Mouse (Mus musculus) forebrain, embryonic 12.5 days (tissue): ENCODE measurements around the gene Ubtd2. TPM values are rescaled to one million over a fixed set of nuclear protein-coding genes. Genes with fewer than 3 reads are reported as not detected.

Source experiments
- ATAC-seq: fragments of 200-750 bp; cut with Nextera tagmentation; 2 replicates; pipeline ENCODE4 v1.8.0; 2017; ENCODE audit warnings: moderate TSS enrichment; ENCODE audit not compliant: low FRiP score
- H3K27ac ChIP-seq: fragments of 300-500 bp; sonication (generic); 2 replicates; pipeline ENCODE4 v1.5.1; 2016; ENCODE audit warnings: mild to moderate bottlenecking
- H3K27me3 ChIP-seq: fragments of 300-500 bp; sonication (generic); 2 replicates; pipeline ENCODE4 v1.6.1; 2016; ENCODE audit warnings: mild to moderate bottlenecking
- H3K36me3 ChIP-seq: fragments of 300-500 bp; sonication (generic); replicated peaks from 2 replicates; pipeline ENCODE4 v1.6.1; 2016; ENCODE audit warnings: mild to moderate bottlenecking
- H3K4me1 ChIP-seq: fragments of 300-500 bp; sonication (generic); 2 replicates; pipeline ENCODE4 v1.6.1; 2016
- H3K4me2 ChIP-seq: fragments of 300-500 bp; sonication (generic); 2 replicates; pipeline ENCODE4 v1.6.1; 2016; ENCODE audit warnings: mild to moderate bottlenecking, moderate library complexity
- H3K4me3 ChIP-seq: fragments of 300-500 bp; sonication (generic); replicated peaks from 2 replicates; pipeline ENCODE4 v1.5.1; 2016; ENCODE audit warnings: mild to moderate bottlenecking
- H3K9ac ChIP-seq: fragments of 300-500 bp; sonication (generic); 2 replicates; pipeline ENCODE4 v1.6.1; 2016; ENCODE audit warnings: mild to moderate bottlenecking
- H3K9me3 ChIP-seq: fragments of 300-500 bp; sonication (generic); 2 replicates; pipeline ENCODE4 v1.6.1; 2016
- WGBS: fragments of 180-500 bp; shearing (Covaris S2); methylation state at CpG from one replicate; pipeline ENCODE4 v1.1.7; 2016; 5-methylcytosine and 5-hydroxymethylcytosine counted together
- polyA plus RNA-seq: library from polyadenylated mRNA; unstranded; fragments of >200 nt; fragmentation: Nextera tagmentation; extraction: Ambion mirVana; gene quantifications from 2 replicates; pipeline ENCODE4 v1.2.1, GENCODE M21; 2016

Ubtd2 gene
- polyA plus RNA-seq, 1 experiment from 2014 or later, result 68.3 TPM

DNA sequence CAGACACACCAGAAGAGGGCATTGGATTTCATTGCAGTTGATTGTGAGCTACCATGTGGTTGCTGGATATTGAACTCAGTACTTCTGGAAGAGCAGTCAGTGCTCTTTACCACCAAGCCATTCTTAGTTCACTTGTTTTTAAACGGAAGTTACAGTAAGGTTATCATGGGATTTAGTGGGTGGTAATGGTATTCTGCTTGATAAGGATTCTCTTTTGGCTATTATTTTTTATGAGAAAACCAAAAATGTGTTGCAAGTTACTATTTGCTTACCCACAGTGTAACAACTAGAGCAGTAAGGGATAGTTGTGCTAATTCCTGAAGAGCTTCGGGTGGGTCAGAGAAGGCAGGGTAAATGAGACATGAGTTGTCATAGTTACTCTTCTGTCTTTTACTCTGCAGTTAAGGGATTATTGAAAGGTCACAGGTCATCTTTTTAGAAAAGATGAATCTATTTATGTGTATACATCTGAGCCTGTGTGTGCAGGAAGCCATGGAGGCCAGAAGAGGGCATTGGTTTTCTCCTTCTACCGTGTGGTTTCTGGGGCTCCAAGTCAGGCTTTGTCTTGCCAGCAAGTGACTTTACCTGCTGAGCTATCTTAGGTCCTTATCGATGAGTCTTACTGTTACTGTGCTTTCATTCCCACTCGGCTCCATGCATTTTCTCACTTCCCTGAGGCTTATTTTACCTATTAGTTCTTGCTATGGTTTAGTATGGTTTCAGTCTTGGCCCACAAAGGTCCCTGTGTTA lies 20.5 kb downstream of the Ubtd2 start:
- H3K9me3 ChIP-seq, result no peaks in the 10 kb centered on the region
- H3K4me3 ChIP-seq, result no peak overlapping the region
- ATAC-seq, result no peak
- H3K4me2 ChIP-seq, result no peak overlapping the region
- no peaks in the 10 kb centered on the region for H3K36me3 ChIP-seq
- H3K9ac ChIP-seq, result no peak overlapping the region
- no peaks in the 10 kb centered on the region for H3K4me1 ChIP-seq
- WGBS, result 83% methylated on average over 5 of the region's 5 CpGs
- H3K27ac ChIP-seq, result no peak overlapping the region
- H3K27me3 ChIP-seq, result no peaks in the 10 kb centered on the region

DNA sequence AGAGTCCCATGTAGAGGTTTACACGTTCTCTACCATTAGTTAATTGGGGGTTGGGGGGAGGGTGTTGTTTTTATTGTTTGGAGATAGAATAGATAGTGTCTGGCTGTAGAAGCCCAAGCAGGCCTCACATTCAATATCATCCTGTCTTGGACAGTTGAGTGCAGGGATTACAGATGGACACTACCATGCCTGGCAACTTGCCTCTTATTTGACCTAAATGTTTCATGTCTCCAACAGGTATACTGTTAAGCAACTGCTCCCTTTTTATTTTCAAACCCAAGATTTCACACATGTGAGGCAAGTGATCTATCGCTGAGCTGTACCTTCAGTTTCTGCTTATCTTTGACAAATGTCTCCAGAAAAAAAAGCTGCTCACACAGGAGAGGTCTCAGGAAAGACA lies 26.4 kb downstream of the Ubtd2 start:
- Histone ChIP-seq H3K9me3 (no peaks in the 10 kb centered on the region), H3K27me3 (no peaks in the 10 kb centered on the region), H3K4me1 (no peaks in the 10 kb centered on the region), H3K9ac (no peak overlapping the region), H3K4me2 (no peak overlapping the region), H3K36me3 (no peaks in the 10 kb centered on the region), H3K27ac (no peak overlapping the region), H3K4me3 (no peak overlapping the region)
- ATAC-seq, result no peak
- WGBS, result 76% methylated on average over 2 of the region's 2 CpGs

DNA sequence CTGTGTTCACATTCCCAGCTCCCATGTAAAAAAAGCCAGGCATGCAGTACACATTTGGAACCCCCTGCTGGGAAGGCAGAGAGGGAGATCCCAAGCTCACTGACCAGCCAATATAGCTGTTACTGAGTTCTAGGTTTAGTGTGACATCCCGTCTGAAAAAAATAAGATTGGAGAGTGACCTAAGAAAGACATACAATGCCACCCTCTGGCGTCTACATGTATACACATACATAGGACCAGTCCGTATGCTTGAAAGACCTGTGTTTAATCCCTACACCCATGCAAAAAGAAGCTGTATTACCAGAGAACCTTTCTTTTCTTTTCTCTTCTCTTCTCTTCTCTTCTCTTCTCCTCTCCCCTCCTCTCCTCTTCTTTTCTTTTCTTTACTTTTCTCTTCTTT lies 30.1 kb downstream of the Ubtd2 start:
- no peaks in the 10 kb centered on the region for H3K27me3 ChIP-seq
- ATAC-seq, result no peak
- H3K9me3 ChIP-seq, result no peaks in the 10 kb centered on the region
- H3K4me2 ChIP-seq, result no peak overlapping the region
- H3K4me3 ChIP-seq, result no peak overlapping the region
- H3K36me3 ChIP-seq, result 0 out of 2 replicates have a peak, but pooled peaks cover 7% of the 10 kb centered on the region
- H3K4me1 ChIP-seq, result peaks cover 4% of the 10 kb centered on the region; the same call in 1 of the 2 replicates
- 78% methylated on average over 3 of the region's 3 CpGs for WGBS
- H3K27ac ChIP-seq, result no peak overlapping the region
- H3K9ac ChIP-seq, result no peak overlapping the region

DNA sequence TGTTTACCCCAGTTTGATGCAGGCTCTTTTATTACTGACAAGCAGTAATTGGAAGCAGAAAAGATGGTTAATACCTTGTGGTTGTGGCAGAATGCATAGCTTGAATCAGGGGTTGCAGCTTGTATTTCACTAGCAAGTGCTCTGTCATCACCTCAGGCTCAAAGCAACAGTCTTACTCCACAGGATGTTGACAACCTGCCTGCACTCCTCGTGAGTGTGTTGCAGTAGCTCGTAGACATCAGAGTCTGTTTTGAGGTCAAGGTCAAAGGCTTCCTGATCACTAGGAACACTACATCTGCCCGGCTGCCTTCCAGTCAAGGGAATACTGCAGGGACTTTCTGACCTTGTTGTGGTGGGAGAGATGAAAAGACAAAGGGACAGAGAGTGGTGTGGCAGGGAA lies 31.5 kb downstream of the Ubtd2 start:
- Histone ChIP-seq H3K4me2 (no peak overlapping the region), H3K27ac (no peak overlapping the region), H3K4me1 (peaks cover 4% of the 10 kb centered on the region; the same call in 1 of the 2 replicates), H3K27me3 (no peaks in the 10 kb centered on the region), H3K36me3 (0 out of 2 replicates have a peak, but pooled peaks cover 7% of the 10 kb centered on the region), H3K9ac (no peak overlapping the region), H3K4me3 (no peak overlapping the region), H3K9me3 (no peaks in the 10 kb centered on the region)
- WGBS, result 75% methylated on average over 3 of the region's 3 CpGs
- ATAC-seq, result no peak

DNA sequence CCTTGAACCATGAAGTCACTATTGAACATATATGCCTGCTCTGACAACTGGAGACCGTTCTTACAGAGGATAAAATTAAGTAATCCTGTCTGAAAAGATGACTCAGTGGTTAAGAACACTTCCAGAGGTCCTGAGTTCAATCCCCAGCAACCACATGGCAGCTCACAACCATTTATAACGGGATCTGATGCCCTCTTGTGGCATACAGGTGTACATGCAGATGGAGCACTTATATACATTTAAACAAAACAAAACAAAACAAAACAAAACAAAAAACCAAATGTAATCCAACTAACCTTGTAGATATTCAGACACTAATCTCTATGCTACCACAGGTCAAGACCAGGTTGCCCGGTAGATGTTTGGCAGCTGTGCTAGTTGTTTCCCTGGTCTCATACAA lies 32.3 kb downstream of the Ubtd2 start:
- WGBS, result 83% methylated on average over 3 of the region's 3 CpGs
- H3K27me3 ChIP-seq, result no peaks in the 10 kb centered on the region
- ATAC-seq, result no peak

DNA sequence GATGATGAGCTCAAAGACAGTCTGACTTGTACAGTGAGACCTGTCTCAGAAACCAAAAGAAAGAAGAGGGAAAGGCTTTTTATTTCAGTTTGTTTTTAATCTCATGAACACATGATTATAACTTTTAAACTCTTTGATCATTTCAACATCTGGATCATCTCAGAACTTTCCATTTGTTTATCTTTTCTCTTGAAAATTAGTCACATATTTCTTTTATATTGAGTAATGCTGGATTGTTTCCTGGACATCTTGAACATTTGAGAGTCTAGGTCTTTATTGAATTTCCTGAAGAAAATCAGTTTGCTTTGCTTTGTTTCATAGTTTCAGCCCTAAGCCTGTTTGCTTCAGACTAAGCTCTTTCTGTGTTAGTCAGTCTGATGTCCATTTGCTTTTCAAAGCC lies 33.2 kb downstream of the Ubtd2 start:
- Histone ChIP-seq H3K4me1 (peaks cover 4% of the 10 kb centered on the region; the same call in 1 of the 2 replicates), H3K36me3 (0 out of 2 replicates have a peak, but pooled peaks cover 7% of the 10 kb centered on the region), H3K27me3 (no peaks in the 10 kb centered on the region), H3K4me3 (no peak overlapping the region), H3K4me2 (no peak overlapping the region), H3K9me3 (no peaks in the 10 kb centered on the region), H3K27ac (no peak overlapping the region), H3K9ac (no peak overlapping the region)
- ATAC-seq, result no peak

More for the DNA sequence above, 32.3 kb downstream of the Ubtd2 start:
- peaks cover 4% of the 10 kb centered on the region; the same call in 1 of the 2 replicates for H3K4me1 ChIP-seq
- no peaks in the 10 kb centered on the region for H3K9me3 ChIP-seq
- no peak overlapping the region for H3K4me3 ChIP-seq
- H3K36me3 ChIP-seq, result 0 out of 2 replicates have a peak, but pooled peaks cover 7% of the 10 kb centered on the region
- H3K27ac ChIP-seq, result no peak overlapping the region
- H3K9ac ChIP-seq, result no peak overlapping the region
- H3K4me2 ChIP-seq, result no peak overlapping the region

DNA sequence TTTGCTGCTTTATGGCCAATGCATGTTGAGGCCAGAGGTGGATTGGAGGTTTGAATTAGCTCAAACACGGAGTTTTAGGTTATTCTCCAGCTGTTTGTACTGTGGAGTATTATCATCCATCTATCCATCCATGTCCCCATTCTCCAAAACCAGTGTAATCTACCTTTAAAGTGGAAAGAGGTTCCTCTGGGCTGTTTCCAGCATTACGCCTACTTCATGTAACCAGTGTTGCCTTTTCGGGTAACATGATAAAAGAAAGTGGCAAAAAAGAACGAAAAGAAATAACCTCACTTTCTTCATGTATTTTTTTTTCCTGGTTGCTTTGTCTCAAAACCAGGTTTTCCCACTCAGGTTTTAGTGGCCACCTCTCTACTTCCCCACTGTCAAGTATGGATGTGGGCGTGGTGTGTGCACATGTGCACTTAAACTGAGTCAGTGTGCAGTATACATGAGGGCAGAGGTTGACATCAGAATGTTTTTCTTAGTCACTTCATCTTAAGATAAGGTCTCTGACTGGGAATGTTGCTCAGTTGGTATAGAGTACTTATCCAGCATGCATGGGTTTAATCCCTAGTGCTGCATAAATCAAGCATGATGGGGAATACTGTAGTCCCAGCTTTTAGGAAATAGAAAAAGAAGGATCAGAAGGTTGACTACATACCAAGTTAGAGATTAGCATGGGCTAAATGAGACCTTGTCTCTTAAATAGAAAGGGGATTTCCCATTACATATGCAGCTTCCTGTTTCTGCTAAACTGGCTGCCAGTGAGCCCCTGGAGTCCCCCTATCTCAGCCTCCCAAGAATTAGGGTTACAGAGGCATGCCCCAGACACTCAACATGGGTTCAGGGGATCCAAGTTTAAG lies 33.9 kb downstream of the Ubtd2 start:
- Histone ChIP-seq H3K9me3 (no peaks in the 10 kb centered on the region), H3K4me2 (no peak overlapping the region), H3K36me3 (0 out of 2 replicates have a peak, but pooled peaks cover 7% of the 10 kb centered on the region), H3K4me1 (peaks cover 4% of the 10 kb centered on the region; the same call in 1 of the 2 replicates), H3K27me3 (no peaks in the 10 kb centered on the region), H3K9ac (no peak overlapping the region), H3K27ac (no peak overlapping the region), H3K4me3 (no peak overlapping the region)
- WGBS, result 92% methylated on average over 5 of the region's 5 CpGs
- ATAC-seq, result no peak

DNA sequence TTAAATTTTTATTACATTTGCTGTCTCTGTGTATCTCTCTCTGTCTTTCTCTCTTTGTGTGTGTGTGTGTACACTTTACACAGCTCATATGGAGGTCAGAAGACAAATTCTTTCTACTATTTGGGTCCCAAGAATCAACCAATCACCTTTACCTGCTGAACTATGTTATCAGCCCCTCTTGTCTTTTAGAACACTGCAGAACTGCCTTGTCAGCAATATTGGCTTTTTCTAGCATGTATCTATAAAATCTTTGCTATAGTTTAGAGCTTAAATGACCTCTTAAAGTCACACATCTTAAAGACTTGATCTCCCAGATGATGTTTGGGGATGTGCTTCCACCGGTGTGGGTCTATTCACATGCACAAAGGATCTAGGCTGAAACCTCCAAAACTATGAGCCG lies 35.9 kb downstream of the Ubtd2 start:
- H3K27me3 ChIP-seq, result no peaks in the 10 kb centered on the region
- no peak overlapping the region for H3K9ac ChIP-seq
- H3K4me1 ChIP-seq, result peaks cover 4% of the 10 kb centered on the region; the same call in 1 of the 2 replicates
- H3K36me3 ChIP-seq, result 0 out of 2 replicates have a peak, but pooled peaks cover 7% of the 10 kb centered on the region
- ATAC-seq, result no peak
- no peaks in the 10 kb centered on the region for H3K9me3 ChIP-seq
- H3K4me2 ChIP-seq, result no peak overlapping the region
- no peak overlapping the region for H3K27ac ChIP-seq
- WGBS, result 90% methylated on average over 2 of the region's 2 CpGs
- H3K4me3 ChIP-seq, result no peak overlapping the region

DNA sequence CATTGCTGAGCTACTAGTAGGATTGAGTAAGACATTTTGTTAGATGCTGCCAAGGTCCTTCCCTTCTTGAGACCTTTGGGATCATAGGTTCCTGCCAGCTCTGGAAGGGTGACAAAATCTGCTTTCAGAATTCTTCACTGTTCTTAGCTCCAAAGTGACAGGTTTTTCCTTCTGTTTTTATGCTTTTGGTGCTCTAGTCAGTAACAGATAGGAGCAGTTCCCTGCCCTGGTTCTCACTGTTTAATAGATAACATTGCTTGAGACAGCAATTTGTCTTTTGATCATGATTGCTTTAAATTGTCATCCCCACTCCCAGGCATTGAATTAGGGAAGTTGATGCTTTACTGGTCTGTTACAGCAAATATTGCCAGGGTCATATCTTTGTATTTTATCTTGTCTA lies 38.1 kb downstream of the Ubtd2 start:
- no peaks in the 10 kb centered on the region for H3K36me3 ChIP-seq
- H3K4me2 ChIP-seq, result no peak overlapping the region
- H3K27me3 ChIP-seq, result no peaks in the 10 kb centered on the region
- ATAC-seq, result no peak
- H3K4me1 ChIP-seq, result peaks cover 6% of the 10 kb centered on the region
- no peak overlapping the region for H3K27ac ChIP-seq
- H3K4me3 ChIP-seq, result no peak overlapping the region
- H3K9ac ChIP-seq, result no peak overlapping the region
- H3K9me3 ChIP-seq, result no peaks in the 10 kb centered on the region

DNA sequence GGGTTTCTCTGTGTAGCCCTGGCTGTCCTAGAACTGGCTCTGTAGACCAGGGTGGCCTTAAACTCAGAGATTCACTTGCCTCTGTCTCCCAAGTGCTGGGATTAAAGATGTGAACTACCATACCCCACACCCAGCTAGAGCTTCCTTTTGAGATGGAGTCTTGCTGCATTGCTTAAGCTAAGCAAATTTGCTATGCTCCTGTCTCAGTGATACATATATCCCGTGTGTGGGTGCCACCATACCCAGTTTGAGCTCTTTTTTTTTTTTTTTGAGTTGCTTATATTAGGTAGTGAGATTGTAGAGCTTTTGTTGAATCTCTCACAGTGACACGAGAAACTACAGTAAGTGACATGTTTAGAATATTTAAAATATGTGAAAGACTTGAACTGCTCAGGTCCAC lies 40.1 kb downstream of the Ubtd2 start:
- no peak for ATAC-seq
- Histone ChIP-seq H3K36me3 (0 out of 2 replicates have a peak, but pooled peaks cover 4% of the 10 kb centered on the region), H3K9ac (no peak overlapping the region), H3K4me1 (peaks cover 9% of the 10 kb centered on the region; the same call in 1 of the 2 replicates), H3K27ac (no peak overlapping the region), H3K9me3 (no peaks in the 10 kb centered on the region), H3K27me3 (no peaks in the 10 kb centered on the region), H3K4me2 (no peak overlapping the region), H3K4me3 (no peak overlapping the region)
- 83% methylated on average over 2 of the region's 2 CpGs for WGBS

DNA sequence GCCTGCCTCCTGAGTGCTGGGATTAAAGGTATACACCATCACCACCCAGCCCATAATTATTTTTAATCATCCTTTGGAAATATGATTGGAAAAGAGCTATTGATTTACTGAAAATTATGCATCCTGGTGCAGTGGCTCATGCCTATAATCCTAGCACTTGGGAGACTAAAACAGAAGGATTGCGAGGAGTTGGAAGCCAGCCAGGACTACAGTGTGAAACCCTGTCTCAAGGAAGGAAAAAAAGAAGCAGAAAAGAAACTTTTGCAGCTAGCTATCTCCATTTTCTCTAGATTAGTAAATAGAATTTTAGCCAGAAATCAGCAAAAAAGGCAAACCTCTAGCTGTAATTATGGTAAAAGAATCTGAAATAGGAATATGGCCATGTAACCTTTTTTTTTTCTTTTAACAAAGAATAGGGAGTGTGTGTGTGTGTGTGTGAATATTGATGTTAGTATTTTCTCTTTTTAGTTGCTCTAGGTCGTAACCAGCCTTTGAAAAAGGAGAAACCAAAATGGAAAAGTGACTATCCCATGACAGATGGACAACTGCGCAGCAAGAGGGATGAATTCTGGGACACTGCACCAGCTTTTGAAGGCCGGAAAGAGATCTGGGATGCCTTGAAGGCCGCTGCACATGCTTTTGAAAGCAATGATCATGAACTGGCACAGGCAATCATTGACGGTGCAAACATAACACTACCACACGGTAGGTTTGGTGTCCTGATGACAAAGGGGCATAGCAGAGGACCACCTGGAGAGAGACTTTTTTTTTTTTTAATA lies 43.8 kb downstream of the Ubtd2 start:
- 86% methylated on average over 7 of the region's 7 CpGs for WGBS
- Histone ChIP-seq H3K9me3 (no peaks in the 10 kb centered on the region), H3K27me3 (no peaks in the 10 kb centered on the region), H3K9ac (no peak overlapping the region), H3K27ac (peak overlapping the region; percentile 20; the same call in 1 of the 2 replicates), H3K36me3 (0 out of 2 replicates have a peak, but pooled peaks cover 4% of the 10 kb centered on the region), H3K4me1 (peaks cover 9% of the 10 kb centered on the region; the same call in 1 of the 2 replicates), H3K4me2 (no peak overlapping the region), H3K4me3 (no peak overlapping the region)
- no peak for ATAC-seq

DNA sequence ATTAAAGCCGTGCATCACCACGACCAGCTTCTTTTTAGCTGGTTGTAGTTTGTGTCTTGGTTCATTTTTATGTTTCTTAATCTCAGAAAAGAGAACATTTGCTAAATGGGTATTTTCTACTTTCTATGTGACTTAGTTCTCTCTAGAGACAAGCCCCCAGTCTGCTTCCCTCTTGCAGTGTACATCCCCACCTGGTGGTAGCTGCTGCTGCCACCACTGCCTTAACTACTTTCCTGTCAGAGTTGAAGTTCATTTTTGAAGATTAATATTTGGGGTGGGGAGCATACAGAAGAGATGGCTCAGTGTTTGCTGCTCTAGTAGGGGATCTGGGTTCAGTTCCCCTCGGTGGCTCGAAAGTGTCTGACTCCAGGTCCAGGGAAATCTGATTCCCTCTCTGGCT lies 44.8 kb downstream of the Ubtd2 start:
- no peaks in the 10 kb centered on the region for H3K9me3 ChIP-seq
- H3K4me3 ChIP-seq, result no peak overlapping the region
- 95% methylated on average over 4 of the region's 4 CpGs for WGBS
- H3K4me1 ChIP-seq, result peaks cover 9% of the 10 kb centered on the region; the same call in 1 of the 2 replicates
- H3K36me3 ChIP-seq, result 0 out of 2 replicates have a peak, but pooled peaks cover 4% of the 10 kb centered on the region
- H3K27me3 ChIP-seq, result no peaks in the 10 kb centered on the region
- no peak overlapping the region for H3K9ac ChIP-seq
- H3K4me2 ChIP-seq, result no peak overlapping the region
- no peak overlapping the region for H3K27ac ChIP-seq
- ATAC-seq, result no peak
